Mouse (Mus musculus): ENCODE measurements around the gene Tmem74b.

DNA sequence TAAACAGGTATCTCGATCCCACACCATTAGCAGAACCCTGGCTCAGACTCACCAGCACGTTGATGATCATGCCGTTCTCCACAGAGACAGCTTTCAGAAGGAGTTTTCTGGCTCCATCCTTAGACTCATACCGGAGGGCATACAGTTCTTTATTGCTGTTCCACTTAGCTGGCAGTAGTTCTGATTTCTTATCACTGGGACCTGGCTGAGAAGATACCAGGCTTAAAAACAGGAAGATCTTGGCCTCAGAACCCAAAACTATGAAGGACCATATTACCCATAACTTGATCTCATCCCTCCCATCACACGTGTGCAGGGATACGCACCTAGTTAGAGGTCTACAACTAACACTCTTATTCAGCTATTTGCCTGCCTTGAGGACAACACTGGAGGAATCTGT lies 33.6 kb downstream of the Tmem74b start:
- TF ChIP-seq CTCF (IDR thresholded peaks at IDR 0.05; ENCODE audit: control insufficient read depth, insufficient read depth, insufficient replicate concordance, low read depth, low read length), result no peak
- no peak for TF ChIP-seq POLR2A (IDR thresholded peaks at IDR 0.05; ENCODE audit: control insufficient read depth, low read depth, low read length)

Measured in testis, adult 2 months (tissue).